Mouse (Mus musculus): Measurements from ENCODE around the gene Agap2. TPM values are rescaled to one million over a fixed set of nuclear protein-coding genes. Genes with fewer than 3 reads are reported as not detected.

Agap2 gene
- polyA plus RNA-seq, 1 experiment from 2014 or later, result 0.88 TPM

DNA sequence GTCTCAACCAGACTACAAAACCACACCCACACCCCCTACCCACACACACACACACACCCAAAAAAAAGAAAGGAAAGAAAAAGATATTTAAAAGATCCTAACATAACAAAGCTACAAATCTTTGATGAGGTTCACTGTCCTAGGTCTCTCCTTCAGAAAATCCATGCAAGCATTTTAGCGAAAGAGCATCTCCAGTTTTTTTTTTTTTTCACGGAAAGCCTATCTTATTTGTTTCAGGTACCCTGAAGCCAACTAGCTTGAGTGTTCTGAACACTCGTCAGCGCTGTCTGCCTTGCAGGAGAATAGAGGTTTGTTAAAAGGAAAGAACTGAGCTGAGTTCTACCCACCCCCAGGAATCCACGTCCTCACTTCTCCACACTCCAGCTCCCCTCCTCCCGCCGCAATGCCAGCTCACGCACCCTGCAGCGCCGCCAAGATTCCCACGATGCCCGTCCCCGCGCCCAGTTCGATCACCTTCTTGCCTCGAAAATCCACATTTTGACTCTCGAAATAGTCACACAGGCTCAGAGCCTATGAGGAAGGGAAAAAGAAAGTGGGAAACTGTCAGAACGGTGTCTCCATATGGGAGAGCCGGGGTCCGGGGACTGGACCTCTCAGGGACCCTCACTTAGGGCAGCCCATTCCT lies 34.4 kb upstream of the Agap2 start:
- H3K4me2 ChIP-seq (ENCODE audit: low read depth, low read length), result peak overlapping the region; percentile 90
- H3K4me1 ChIP-seq (ENCODE audit: insufficient read depth), result peaks cover 11% of the 10 kb centered on the region
- no peak for TF ChIP-seq CTCF (IDR thresholded peaks at IDR 0.05; ENCODE audit: low read depth)
- no peak for TF ChIP-seq EP300 (IDR thresholded peaks at IDR 0.05; ENCODE audit: low read depth)
- peak overlapping the region; percentile 62 for H3K9ac ChIP-seq (replicated peaks)
- peaks cover 8% of the 10 kb centered on the region; the same call in 1 of the 2 replicates for H3K27me3 ChIP-seq (ENCODE audit: insufficient read depth, low read length)
- DNase-seq (no peak), ATAC-seq (no peak)
- H3K4me3 ChIP-seq (ENCODE audit: low read depth, low read length), result peak overlapping the region; percentile 72
- H3K36me3 ChIP-seq (replicated peaks; ENCODE audit: insufficient read depth, low read length), result peaks cover 3% of the 10 kb centered on the region; the same call in 1 of the 2 replicates
- whole genome bisulfite sequencing (ENCODE audit: insufficient replicate concordance), result 2% methylated on average over 20 of the region's 20 CpGs
- no peaks in the 10 kb centered on the region for H3K9me3 ChIP-seq (ENCODE audit: low read length)
- H3K27ac ChIP-seq (ENCODE audit: low read depth), result no peak overlapping the region

DNA sequence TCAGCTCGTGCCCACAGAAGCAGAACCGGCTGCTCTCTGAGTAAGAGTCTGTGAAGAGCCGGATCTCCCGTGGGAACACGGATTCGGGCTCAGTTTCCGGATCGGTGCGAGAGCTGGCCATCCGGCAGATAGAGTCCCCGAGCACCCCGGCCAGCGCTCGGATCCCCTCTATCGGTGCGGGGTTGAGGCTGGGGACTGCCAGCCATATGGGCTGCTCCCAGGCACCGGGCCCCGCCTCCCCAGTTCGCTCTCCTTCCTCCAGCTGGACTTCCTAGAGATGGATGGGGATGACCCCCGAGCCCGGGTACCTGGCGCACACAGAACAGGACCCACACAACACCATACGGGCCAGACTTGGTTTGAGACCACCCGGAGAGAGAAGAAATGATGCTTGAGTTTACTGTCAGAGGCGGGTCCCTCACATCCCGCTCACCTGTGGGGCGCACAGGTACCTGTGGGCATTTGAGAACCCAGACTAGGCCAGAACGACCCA lies 33.8 kb upstream of the Agap2 start, which contains the start of the genes Mettl1 and Eef1akmt3:
TSS of gene Mettl1 (plus strand) at position 141 of the 493 bp plus-strand sequence.
TSS of gene Eef1akmt3 (minus strand) at position 240 of the 493 bp plus-strand sequence.
- 0% methylated on average over 28 of the region's 28 CpGs for WGBS (ENCODE audit: insufficient replicate concordance)
- H3K9ac ChIP-seq (replicated peaks), result peak within 1 kb of the TSS; percentile 62
- ATAC-seq (peak; percentile 47), DNase-seq (peak; percentile 40)
- H3K4me3 ChIP-seq (ENCODE audit: low read depth, low read length), result peak within 1 kb of the TSS; percentile 72
- H3K27ac ChIP-seq (ENCODE audit: low read depth), result peak within 1 kb of the TSS; percentile 52; the same call in 1 of the 2 replicates
- peaks cover 8% of the 10 kb centered on the region; the same call in 1 of the 2 replicates for H3K27me3 ChIP-seq (ENCODE audit: insufficient read depth, low read length)
- peak within 1 kb of the TSS; percentile 90 for H3K4me2 ChIP-seq (ENCODE audit: low read depth, low read length)
- peaks cover 11% of the 10 kb centered on the region for H3K4me1 ChIP-seq (ENCODE audit: insufficient read depth)
- H3K9me3 ChIP-seq (ENCODE audit: low read length), result no peaks in the 10 kb centered on the region
- peaks cover 3% of the 10 kb centered on the region; the same call in 1 of the 2 replicates for H3K36me3 ChIP-seq (replicated peaks; ENCODE audit: insufficient read depth, low read length)
- TF ChIP-seq EP300 (IDR thresholded peaks at IDR 0.05; ENCODE audit: low read depth), result no peak
- TF ChIP-seq CTCF (IDR thresholded peaks at IDR 0.05; ENCODE audit: low read depth), result no peak

DNA sequence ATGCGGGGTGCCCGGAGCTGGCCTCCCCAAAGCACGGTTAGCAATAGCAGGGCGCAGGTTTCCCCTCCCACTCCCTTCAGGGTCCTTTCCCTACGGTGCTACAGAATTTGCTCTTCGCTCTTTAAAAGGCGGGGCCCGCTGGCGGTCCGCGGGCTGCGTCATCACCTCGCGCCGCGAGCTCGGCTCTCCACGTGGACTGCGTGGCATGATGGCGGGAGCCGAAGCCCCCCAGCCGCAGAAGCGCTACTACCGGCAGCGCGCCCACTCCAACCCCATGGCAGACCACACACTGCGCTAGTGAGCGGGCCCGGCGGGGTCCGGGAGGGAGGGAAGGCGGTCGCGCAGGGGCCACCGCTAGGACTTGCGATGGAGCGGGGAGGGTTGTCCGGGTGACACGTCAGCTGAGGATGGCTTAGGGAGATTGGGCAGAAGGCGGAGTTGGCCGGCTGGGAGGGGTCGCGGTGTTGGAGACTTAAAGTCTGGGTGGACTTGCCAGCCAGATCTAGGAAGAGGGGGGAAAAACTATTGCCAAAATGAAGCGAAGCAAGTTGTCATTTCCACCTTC lies 33.2 kb upstream of the Agap2 start:
- H3K9me3 ChIP-seq (ENCODE audit: low read length), result no peaks in the 10 kb centered on the region
- peaks cover 8% of the 10 kb centered on the region; the same call in 1 of the 2 replicates for H3K27me3 ChIP-seq (ENCODE audit: insufficient read depth, low read length)
- DNase-seq (peak; percentile 89), ATAC-seq (peak; percentile 91)
- TF ChIP-seq CTCF (IDR thresholded peaks at IDR 0.05; ENCODE audit: low read depth) (no peak), EP300 (IDR thresholded peaks at IDR 0.05; ENCODE audit: low read depth) (no peak)
- peak overlapping the region; percentile 90 for H3K4me2 ChIP-seq (ENCODE audit: low read depth, low read length)
- peaks cover 3% of the 10 kb centered on the region; the same call in 1 of the 2 replicates for H3K36me3 ChIP-seq (replicated peaks; ENCODE audit: insufficient read depth, low read length)
- H3K4me1 ChIP-seq (ENCODE audit: insufficient read depth), result peaks cover 11% of the 10 kb centered on the region
- peak overlapping the region; percentile 62 for H3K9ac ChIP-seq (replicated peaks)
- peak overlapping the region; percentile 72 for H3K4me3 ChIP-seq (ENCODE audit: low read depth, low read length)
- 1% methylated on average over 44 of the region's 44 CpGs for WGBS (ENCODE audit: insufficient replicate concordance)
- peak overlapping the region; percentile 52; the same call in 1 of the 2 replicates for H3K27ac ChIP-seq (ENCODE audit: low read depth)

DNA sequence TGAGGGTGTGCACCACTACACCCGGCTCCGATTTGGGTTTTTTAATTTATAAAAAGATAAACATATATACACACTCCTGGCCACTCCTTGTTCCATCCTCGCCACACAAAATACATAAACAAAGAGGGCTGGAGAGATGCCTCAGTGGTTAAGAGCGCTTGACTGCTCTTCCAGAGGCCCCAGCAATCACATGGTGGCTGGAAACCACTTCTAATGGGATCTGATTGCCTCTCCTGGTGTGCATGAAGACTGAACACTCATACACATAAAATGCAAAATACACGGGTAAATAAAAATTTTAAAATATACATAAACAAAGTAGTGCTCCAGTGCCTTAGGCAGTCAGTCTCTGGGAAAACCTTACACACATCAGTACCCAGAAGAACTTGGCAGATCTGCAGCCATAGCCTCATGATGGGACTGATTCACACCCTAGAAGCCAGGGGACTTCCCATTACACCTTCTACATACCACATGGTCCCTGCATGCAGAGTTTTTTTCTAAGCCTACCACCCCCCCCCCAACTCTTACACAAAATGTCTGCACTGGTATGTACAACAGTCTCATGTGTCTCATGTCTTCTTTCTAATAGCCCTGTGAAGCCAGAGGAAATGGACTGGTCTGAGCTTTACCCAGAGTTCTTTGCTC lies 32.5 kb upstream of the Agap2 start:
- TF ChIP-seq EP300 (IDR thresholded peaks at IDR 0.05; ENCODE audit: low read depth) (no peak), CTCF (IDR thresholded peaks at IDR 0.05; ENCODE audit: low read depth) (no peak)
- Histone ChIP-seq H3K27ac (ENCODE audit: low read depth) (0 out of 2 replicates have a peak overlapping the region, but pooled peaks have one; percentile 52), H3K9ac (replicated peaks) (peak overlapping the region; percentile 62), H3K4me2 (ENCODE audit: low read depth, low read length) (peak overlapping the region; percentile 90), H3K4me1 (ENCODE audit: insufficient read depth) (peaks cover 11% of the 10 kb centered on the region), H3K4me3 (ENCODE audit: low read depth, low read length) (peak overlapping the region; percentile 72), H3K36me3 (replicated peaks; ENCODE audit: insufficient read depth, low read length) (peaks cover 3% of the 10 kb centered on the region; the same call in 1 of the 2 replicates), H3K9me3 (ENCODE audit: low read length) (no peaks in the 10 kb centered on the region), H3K27me3 (ENCODE audit: insufficient read depth, low read length) (peaks cover 9% of the 10 kb centered on the region)
- WGBS (ENCODE audit: insufficient replicate concordance), result 12% methylated on average over 5 of the region's 5 CpGs
- ATAC-seq, result no peak; the same call in 1 of the 2 replicates
- no peak for DNase-seq

DNA sequence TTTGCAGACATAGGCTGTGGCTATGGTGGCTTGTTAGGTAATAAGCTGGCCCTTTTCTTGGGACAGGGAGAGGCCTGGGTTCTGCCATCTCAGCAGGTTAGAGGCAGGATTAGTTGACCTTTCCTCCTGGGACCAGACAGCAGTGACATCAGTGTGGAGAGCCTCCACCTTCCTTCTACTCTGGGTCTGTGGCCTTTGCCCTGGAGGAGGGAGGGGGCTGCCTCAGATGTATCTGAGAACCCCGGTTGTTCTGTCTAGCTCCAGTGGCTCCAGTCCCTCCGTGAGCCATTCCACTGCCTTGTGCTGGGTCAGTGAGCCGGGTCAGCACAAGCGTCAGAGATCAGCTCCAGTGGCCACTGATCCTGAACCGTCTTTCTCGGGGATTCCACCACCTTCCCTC lies 31.9 kb upstream of the Agap2 start:
- H3K27ac ChIP-seq (ENCODE audit: low read depth), result no peak overlapping the region
- no peak overlapping the region for H3K4me2 ChIP-seq (ENCODE audit: low read depth, low read length)
- DNase-seq (no peak), ATAC-seq (no peak)
- H3K4me3 ChIP-seq (ENCODE audit: low read depth, low read length), result no peak overlapping the region
- 88% methylated on average over 6 of the region's 6 CpGs for WGBS (ENCODE audit: insufficient replicate concordance)
- TF ChIP-seq CTCF (IDR thresholded peaks at IDR 0.05; ENCODE audit: low read depth), result no peak
- no peak for TF ChIP-seq EP300 (IDR thresholded peaks at IDR 0.05; ENCODE audit: low read depth)
- no peak overlapping the region for H3K9ac ChIP-seq (replicated peaks)
- H3K36me3 ChIP-seq (replicated peaks; ENCODE audit: insufficient read depth, low read length), result peaks cover 3% of the 10 kb centered on the region; the same call in 1 of the 2 replicates
- H3K9me3 ChIP-seq (ENCODE audit: low read length), result no peaks in the 10 kb centered on the region
- H3K4me1 ChIP-seq (ENCODE audit: insufficient read depth), result peaks cover 11% of the 10 kb centered on the region
- H3K27me3 ChIP-seq (ENCODE audit: insufficient read depth, low read length), result peaks cover 15% of the 10 kb centered on the region

Measured in liver, postnatal 0 days (tissue).